Mouse (Mus musculus): ENCODE measurements around the gene Tbk1. TPM values are rescaled to one million over a fixed set of nuclear protein-coding genes. Genes with fewer than 3 reads are reported as not detected.

Tbk1 gene
- polyA plus RNA-seq, 1 experiment from 2014 or later: 31.1 TPM

- Histone ChIP-seq H3K4me3 (no peak overlapping the region), H3K36me3 (peaks cover 64% of the 10 kb centered on the region), H3K9me3 (no peaks in the 10 kb centered on the region), H3K4me2 (no peak overlapping the region), H3K27ac (no peak overlapping the region), H3K4me1 (no peaks in the 10 kb centered on the region), H3K27me3 (no peaks in the 10 kb centered on the region), H3K9ac (no peak overlapping the region)
- WGBS: 22% methylated on average over 23 of the region's 23 CpGs
- no peak for ATAC-seq (ENCODE audit: insufficient number of reproducible peaks, low FRiP score, low TSS enrichment, low read depth)
Observed at GRCm38 (mm10) chr10:121569001-121569589, 17.5 kb downstream of the Tbk1 start.

GRCm38 (mm10) chr10:121568534-121568933 is 18.1 kb downstream of the Tbk1 start:
- Histone ChIP-seq H3K9ac (no peak overlapping the region), H3K27ac (no peak overlapping the region), H3K36me3 (peaks cover 67% of the 10 kb centered on the region), H3K9me3 (no peaks in the 10 kb centered on the region), H3K27me3 (no peaks in the 10 kb centered on the region), H3K4me1 (no peaks in the 10 kb centered on the region), H3K4me2 (no peak overlapping the region), H3K4me3 (no peak overlapping the region)
- 69% methylated on average over 7 of the region's 7 CpGs for WGBS
- ATAC-seq (ENCODE audit: insufficient number of reproducible peaks, low FRiP score, low TSS enrichment, low read depth): no peak

- WGBS: 96% methylated on average over 10 of the region's 10 CpGs
- Histone ChIP-seq H3K27ac (no peak overlapping the region), H3K4me2 (no peak overlapping the region), H3K9me3 (no peaks in the 10 kb centered on the region), H3K4me1 (no peaks in the 10 kb centered on the region), H3K36me3 (peaks cover 70% of the 10 kb centered on the region), H3K4me3 (no peak overlapping the region), H3K27me3 (no peaks in the 10 kb centered on the region), H3K9ac (no peak overlapping the region)
- ATAC-seq (ENCODE audit: insufficient number of reproducible peaks, low FRiP score, low TSS enrichment, low read depth): no peak
Observed at GRCm38 (mm10) chr10:121568026-121568425, 18.6 kb downstream of the Tbk1 start.

GRCm38 (mm10) chr10:121564447-121564846 is 22.1 kb downstream of the Tbk1 start:
- H3K4me1 ChIP-seq: no peaks in the 10 kb centered on the region
- no peak overlapping the region for H3K9ac ChIP-seq
- ATAC-seq (ENCODE audit: insufficient number of reproducible peaks, low FRiP score, low TSS enrichment, low read depth): no peak
- no peaks in the 10 kb centered on the region for H3K9me3 ChIP-seq
- no peak overlapping the region for H3K4me3 ChIP-seq
- no peak overlapping the region for H3K27ac ChIP-seq
- peaks cover 61% of the 10 kb centered on the region for H3K36me3 ChIP-seq
- H3K4me2 ChIP-seq: no peak overlapping the region
- H3K27me3 ChIP-seq: no peaks in the 10 kb centered on the region
- 89% methylated on average over 8 of the region's 8 CpGs for WGBS

GRCm38 (mm10) chr10:121558231-121558630 is 28.4 kb downstream of the Tbk1 start:
- whole genome bisulfite sequencing: 80% methylated on average over 2 of the region's 2 CpGs
- no peak overlapping the region for H3K27ac ChIP-seq
- H3K4me2 ChIP-seq: no peak overlapping the region
- H3K4me3 ChIP-seq: no peak overlapping the region
- peaks cover 78% of the 10 kb centered on the region for H3K36me3 ChIP-seq
- H3K9me3 ChIP-seq: no peaks in the 10 kb centered on the region
- H3K4me1 ChIP-seq: no peaks in the 10 kb centered on the region
- no peaks in the 10 kb centered on the region for H3K27me3 ChIP-seq
- ATAC-seq (ENCODE audit: insufficient number of reproducible peaks, low FRiP score, low TSS enrichment, low read depth): no peak
- H3K9ac ChIP-seq: no peak overlapping the region

GRCm38 (mm10) chr10:121556263-121556662 is 30.3 kb downstream of the Tbk1 start:
- no peak overlapping the region for H3K4me2 ChIP-seq
- H3K36me3 ChIP-seq: peaks cover 83% of the 10 kb centered on the region
- no peaks in the 10 kb centered on the region for H3K9me3 ChIP-seq
- H3K27ac ChIP-seq: no peak overlapping the region
- 81% methylated on average over 6 of the region's 6 CpGs for WGBS
- no peaks in the 10 kb centered on the region for H3K27me3 ChIP-seq
- no peak overlapping the region for H3K9ac ChIP-seq
- no peak overlapping the region for H3K4me3 ChIP-seq
- ATAC-seq (ENCODE audit: insufficient number of reproducible peaks, low FRiP score, low TSS enrichment, low read depth): no peak
- no peaks in the 10 kb centered on the region for H3K4me1 ChIP-seq

GRCm38 (mm10) chr10:121550334-121550733 is 36.3 kb downstream of the Tbk1 start:
- Histone ChIP-seq H3K4me1 (no peaks in the 10 kb centered on the region), H3K27me3 (no peaks in the 10 kb centered on the region), H3K4me3 (no peak overlapping the region), H3K36me3 (peaks cover 88% of the 10 kb centered on the region), H3K9ac (no peak overlapping the region), H3K9me3 (no peaks in the 10 kb centered on the region), H3K27ac (no peak overlapping the region), H3K4me2 (no peak overlapping the region)
- ATAC-seq (ENCODE audit: insufficient number of reproducible peaks, low FRiP score, low TSS enrichment, low read depth): no peak
- 54% methylated on average over 9 of the region's 9 CpGs for WGBS

- 75% methylated on average over 5 of the region's 5 CpGs for WGBS
- H3K36me3 ChIP-seq: peaks cover 86% of the 10 kb centered on the region
- ATAC-seq (ENCODE audit: insufficient number of reproducible peaks, low FRiP score, low TSS enrichment, low read depth): no peak
Observed at GRCm38 (mm10) chr10:121549670-121550069, 36.9 kb downstream of the Tbk1 start.

GRCm38 (mm10) chr10:121547162-121547561 is 39.4 kb downstream of the Tbk1 start:
- Histone ChIP-seq H3K9ac (no peak overlapping the region), H3K27me3 (no peaks in the 10 kb centered on the region), H3K4me1 (no peaks in the 10 kb centered on the region), H3K4me2 (no peak overlapping the region), H3K4me3 (no peak overlapping the region), H3K36me3 (peaks cover 64% of the 10 kb centered on the region), H3K9me3 (no peaks in the 10 kb centered on the region), H3K27ac (no peak overlapping the region)
- WGBS: 91% methylated on average over 6 of the region's 6 CpGs
- ATAC-seq (ENCODE audit: insufficient number of reproducible peaks, low FRiP score, low TSS enrichment, low read depth): no peak

More at GRCm38 (mm10) chr10:121549670-121550069, 36.9 kb downstream of the Tbk1 start:
- H3K4me1 ChIP-seq: no peaks in the 10 kb centered on the region
- no peak overlapping the region for H3K4me3 ChIP-seq
- H3K9me3 ChIP-seq: no peaks in the 10 kb centered on the region
- H3K4me2 ChIP-seq: no peak overlapping the region
- H3K9ac ChIP-seq: no peak overlapping the region
- no peak overlapping the region for H3K27ac ChIP-seq
- H3K27me3 ChIP-seq: no peaks in the 10 kb centered on the region

GRCm38 (mm10) chr10:121543577-121543976 is 43.0 kb downstream of the Tbk1 start:
- H3K36me3 ChIP-seq: peaks cover 30% of the 10 kb centered on the region
- no peaks in the 10 kb centered on the region for H3K4me1 ChIP-seq
- H3K4me3 ChIP-seq: no peak overlapping the region
- WGBS: 93% methylated on average over 6 of the region's 6 CpGs
- no peak overlapping the region for H3K27ac ChIP-seq
- H3K9ac ChIP-seq: no peak overlapping the region
- no peak for ATAC-seq (ENCODE audit: insufficient number of reproducible peaks, low FRiP score, low TSS enrichment, low read depth)
- H3K4me2 ChIP-seq: no peak overlapping the region
- no peaks in the 10 kb centered on the region for H3K9me3 ChIP-seq
- H3K27me3 ChIP-seq: no peaks in the 10 kb centered on the region

GRCm38 (mm10) chr10:121542156-121542555 is 44.4 kb downstream of the Tbk1 start:
- Histone ChIP-seq H3K9me3 (no peaks in the 10 kb centered on the region), H3K4me3 (no peak overlapping the region), H3K4me2 (no peak overlapping the region), H3K9ac (no peak overlapping the region), H3K27ac (no peak overlapping the region), H3K4me1 (no peaks in the 10 kb centered on the region), H3K27me3 (no peaks in the 10 kb centered on the region), H3K36me3 (peaks cover 16% of the 10 kb centered on the region)
- no peak for ATAC-seq (ENCODE audit: insufficient number of reproducible peaks, low FRiP score, low TSS enrichment, low read depth)
- WGBS: 93% methylated on average over 3 of the region's 3 CpGs

GRCm38 (mm10) chr10:121534995-121535394 is 51.6 kb downstream of the Tbk1 start:
- Histone ChIP-seq H3K9ac (no peak overlapping the region), H3K4me2 (no peak overlapping the region), H3K4me3 (no peak overlapping the region), H3K27me3 (no peaks in the 10 kb centered on the region), H3K36me3 (no peaks in the 10 kb centered on the region), H3K27ac (no peak overlapping the region), H3K4me1 (peaks cover 10% of the 10 kb centered on the region; the same call in 1 of the 2 replicates), H3K9me3 (no peaks in the 10 kb centered on the region)
- 53% methylated on average over 4 of the region's 4 CpGs for WGBS
- ATAC-seq (ENCODE audit: insufficient number of reproducible peaks, low FRiP score, low TSS enrichment, low read depth): no peak
